Mouse (Mus musculus): Measurements from ENCODE around the gene Clec11a. TPM values are rescaled to one million over a fixed set of nuclear protein-coding genes. Genes with fewer than 3 reads are reported as not detected.

Gene Clec11a
- total and polyA plus RNA-seq, 2 experiments, result 1.3 to 2.4 TPM

GRCm38 (mm10) chr7:44254930-44255329 lies 51.8 kb downstream of the Clec11a start:
- Histone ChIP-seq H3K27me3 (ENCODE audit: control insufficient read depth, insufficient read depth, low read length) (no peaks in the 10 kb centered on the region), H3K4me3 (ENCODE audit: insufficient read depth, low read depth, low read length) (no peak overlapping the region), H3K79me2 (ENCODE audit: control insufficient read depth, insufficient read depth, low read length) (no peaks in the 10 kb centered on the region), H3K36me3 (ENCODE audit: control insufficient read depth, insufficient read depth, low read length) (peaks cover 2% of the 10 kb centered on the region; the same call in 1 of the 2 replicates), H3K9ac (ENCODE audit: low read depth, low read length) (no peak overlapping the region), H3K27ac (replicated peaks; ENCODE audit: insufficient read depth, low read depth, low read length) (no peak overlapping the region), H3K4me1 (ENCODE audit: control insufficient read depth, insufficient read depth, low read length) (no peaks in the 10 kb centered on the region)
- 77% methylated on average over 6 of the region's 6 CpGs for WGBS
- no peak for DNase-seq (ENCODE audit: extremely low read depth, low read depth, low spot score)
- TF ChIP-seq POLR2A (IDR thresholded peaks at IDR 0.05; ENCODE audit: extremely low read depth, insufficient read depth, low read length) (no peak), CTCF (IDR thresholded peaks at IDR 0.05; ENCODE audit: low read depth, low read length) (no peak)

- Histone ChIP-seq H3K36me3 (ENCODE audit: control insufficient read depth, insufficient read depth, low read length) (peaks cover 8% of the 10 kb centered on the region), H3K4me3 (ENCODE audit: insufficient read depth, low read depth, low read length) (no peak overlapping the region), H3K9ac (ENCODE audit: low read depth, low read length) (no peak overlapping the region), H3K27me3 (ENCODE audit: control insufficient read depth, insufficient read depth, low read length) (no peaks in the 10 kb centered on the region), H3K27ac (replicated peaks; ENCODE audit: insufficient read depth, low read depth, low read length) (no peak overlapping the region), H3K79me2 (ENCODE audit: control insufficient read depth, insufficient read depth, low read length) (no peaks in the 10 kb centered on the region), H3K4me1 (ENCODE audit: control insufficient read depth, insufficient read depth, low read length) (no peaks in the 10 kb centered on the region)
- 79% methylated on average over 15 of the region's 15 CpGs for WGBS
- no peak for TF ChIP-seq CTCF (IDR thresholded peaks at IDR 0.05; ENCODE audit: low read depth, low read length)
- no peak for TF ChIP-seq POLR2A (IDR thresholded peaks at IDR 0.05; ENCODE audit: extremely low read depth, insufficient read depth, low read length)
- no peak for DNase-seq (ENCODE audit: extremely low read depth, low read depth, low spot score)
These were observed 53.6 kb downstream of the Clec11a start for GRCm38 (mm10) chr7:44253023-44253616.

Other genes with a start within 250 kb of the Clec11a start
- not detected in 2 replicates for gene Klk1b21, start 204.6 kb downstream of the Clec11a start, total RNA-seq (2014; rRNA removed)
- gene Klk1b21, start 204.6 kb downstream of the Clec11a start, polyA plus RNA-seq (2012; rRNA removed), result not detected in 2 replicates
- gene Klk1b22, start 194.2 kb downstream of the Clec11a start, total RNA-seq (2014; rRNA removed), result not detected in 2 replicates
- gene Klk1b22, start 194.2 kb downstream of the Clec11a start, polyA plus RNA-seq (2012; rRNA removed), result 0.51 TPM in 1 of 2 replicates, not detected in the other
- gene Klk1b16, start 170.1 kb downstream of the Clec11a start, total RNA-seq (2014; rRNA removed), result not detected in 2 replicates
- not detected in 2 replicates for gene Klk1b16, start 170.1 kb downstream of the Clec11a start, polyA plus RNA-seq (2012; rRNA removed)
- not detected in 2 replicates for gene Klk1b24, start 118.7 kb downstream of the Clec11a start, total RNA-seq (2014; rRNA removed)
- not detected in 2 replicates for gene Klk1b24, start 118.7 kb downstream of the Clec11a start, polyA plus RNA-seq (2012; rRNA removed)
- not detected in 2 replicates for gene Klk1b3, start 108.7 kb downstream of the Clec11a start, total RNA-seq (2014; rRNA removed)
- gene Klk1b3, start 108.7 kb downstream of the Clec11a start, polyA plus RNA-seq (2012; rRNA removed), result not detected in 2 replicates
- 2.0 and 2.6 TPM in 2 replicates for gene Klk1b4, start 99.5 kb downstream of the Clec11a start, total RNA-seq (2014; rRNA removed)
- 4.5 and 7.4 TPM in 2 replicates for gene Klk1b4, start 99.5 kb downstream of the Clec11a start, polyA plus RNA-seq (2012; rRNA removed)
- 0.28 TPM in 1 of 2 replicates, not detected in the other for gene Klk1b5, start 91.0 kb downstream of the Clec11a start, total RNA-seq (2014; rRNA removed)
- gene Klk1b5, start 91.0 kb downstream of the Clec11a start, polyA plus RNA-seq (2012; rRNA removed), result not detected in 2 replicates
- gene Klk1, start 81.5 kb downstream of the Clec11a start, total RNA-seq (2014; rRNA removed), result 2.2 and 11.1 TPM in 2 replicates
- gene Klk1, start 81.5 kb downstream of the Clec11a start, polyA plus RNA-seq (2012; rRNA removed), result 0.57 and 1.9 TPM in 2 replicates
- not detected in 2 replicates for gene Gm36864, start 70.7 kb downstream of the Clec11a start, total RNA-seq (2014; rRNA removed)
- not detected in 2 replicates for gene Gm36864, start 70.7 kb downstream of the Clec11a start, polyA plus RNA-seq (2012; rRNA removed)
- gene 1700028J19Rik, start 60.2 kb downstream of the Clec11a start, total RNA-seq (2014; rRNA removed), result 0.18 and 0.20 TPM in 2 replicates
- gene 1700028J19Rik, start 60.2 kb downstream of the Clec11a start, polyA plus RNA-seq (2012; rRNA removed), result 0.77 and 1.4 TPM in 2 replicates
- gene 2410002F23Rik, start 60.2 kb downstream of the Clec11a start, total RNA-seq (2014; rRNA removed), result 6.1 and 7.2 TPM in 2 replicates
- 14.3 and 30.1 TPM in 2 replicates for gene 2410002F23Rik, start 60.2 kb downstream of the Clec11a start, polyA plus RNA-seq (2012; rRNA removed)
- gene Acp4, start 49.5 kb downstream of the Clec11a start, total RNA-seq (2014; rRNA removed), result not detected in 2 replicates
- not detected in 2 replicates for gene Acp4, start 49.5 kb downstream of the Clec11a start, polyA plus RNA-seq (2012; rRNA removed)
- not detected in 2 replicates for gene Gm15517, start 45.5 kb downstream of the Clec11a start, total RNA-seq (2014; rRNA removed)
- gene Gm15517, start 45.5 kb downstream of the Clec11a start, polyA plus RNA-seq (2012; rRNA removed), result not detected in 2 replicates
- under 0.01 TPM in 1 of 2 replicates, not detected in the other for gene Shank1, start 3.4 kb upstream of the Clec11a start, total RNA-seq (2014; rRNA removed)
- 0.04 and 0.06 TPM in 2 replicates for gene Shank1, start 3.4 kb upstream of the Clec11a start, polyA plus RNA-seq (2012; rRNA removed)
- 1.4 and 2.6 TPM in 2 replicates for gene Syt3, start 77.2 kb upstream of the Clec11a start, total RNA-seq (2014; rRNA removed)
- 4.9 and 7.1 TPM in 2 replicates for gene Syt3, start 77.2 kb upstream of the Clec11a start, polyA plus RNA-seq (2012; rRNA removed)
- not detected in 2 replicates for gene 1700008O03Rik, start 78.9 kb upstream of the Clec11a start, total RNA-seq (2014; rRNA removed)
- 0.22 and 0.27 TPM in 2 replicates for gene 1700008O03Rik, start 78.9 kb upstream of the Clec11a start, polyA plus RNA-seq (2012; rRNA removed)
- 0.07 TPM in 1 of 2 replicates, not detected in the other for gene Lrrc4b, start 122.1 kb upstream of the Clec11a start, total RNA-seq (2014; rRNA removed)
- not detected in 2 replicates for gene Lrrc4b, start 122.1 kb upstream of the Clec11a start, polyA plus RNA-seq (2012; rRNA removed)
- 146 and 158 TPM in 2 replicates for gene Aspdh, start 158.5 kb upstream of the Clec11a start, total RNA-seq (2014; rRNA removed)
- 537 and 608 TPM in 2 replicates for gene Aspdh, start 158.5 kb upstream of the Clec11a start, polyA plus RNA-seq (2012; rRNA removed)
- 25.5 and 27.1 TPM in 2 replicates for gene Josd2, start 161.1 kb upstream of the Clec11a start, total RNA-seq (2014; rRNA removed)
- gene Josd2, start 161.1 kb upstream of the Clec11a start, polyA plus RNA-seq (2012; rRNA removed), result 99.7 and 206 TPM in 2 replicates
- 29.7 and 40.5 TPM in 2 replicates for gene Emc10, start 189.6 kb upstream of the Clec11a start, total RNA-seq (2014; rRNA removed)
- 227 and 287 TPM in 2 replicates for gene Emc10, start 189.6 kb upstream of the Clec11a start, polyA plus RNA-seq (2012; rRNA removed)
- 1.7 and 1.8 TPM in 2 replicates for gene Fam71e1, start 189.7 kb upstream of the Clec11a start, total RNA-seq (2014; rRNA removed)
- 4.1 and 4.7 TPM in 2 replicates for gene Fam71e1, start 189.7 kb upstream of the Clec11a start, polyA plus RNA-seq (2012; rRNA removed)
- 0.55 TPM in 1 of 2 replicates, not detected in the other for gene Mybpc2, start 217.8 kb upstream of the Clec11a start, total RNA-seq (2014; rRNA removed)
- gene Mybpc2, start 217.8 kb upstream of the Clec11a start, polyA plus RNA-seq (2012; rRNA removed), result not detected in 2 replicates
- gene Spib, start 225.2 kb upstream of the Clec11a start, total RNA-seq (2014; rRNA removed), result 0.18 and 0.81 TPM in 2 replicates
- gene Spib, start 225.2 kb upstream of the Clec11a start, polyA plus RNA-seq (2012; rRNA removed), result 0.56 and 1.9 TPM in 2 replicates
- gene Pold1, start 241.9 kb upstream of the Clec11a start, total RNA-seq (2014; rRNA removed), result 2.4 and 4.0 TPM in 2 replicates
- 5.2 and 6.5 TPM in 2 replicates for gene Pold1, start 241.9 kb upstream of the Clec11a start, polyA plus RNA-seq (2012; rRNA removed)
- gene Nr1h2, start 247.0 kb upstream of the Clec11a start, total RNA-seq (2014; rRNA removed), result 21.6 and 30.8 TPM in 2 replicates
- gene Nr1h2, start 247.0 kb upstream of the Clec11a start, polyA plus RNA-seq (2012; rRNA removed), result 74.9 and 80.3 TPM in 2 replicates

Data from liver, adult 2 months (tissue).